Mouse (Mus musculus): ENCODE measurements at regions not wholly inside any gene's neighbourhood (a gene's known extent, or its start where the extent isn't known, plus 50 kb on each side); places are given as distances from the start of the nearest gene placed in this dataset.
"Not testable (repeated sequence)": the region's sequence is repeated elsewhere in the genome, so short reads cannot be mapped to it uniquely, and the experiment has no call there.

GRCm38 (mm10) chr14:114485781-114486180 lies 606.2 kb upstream of the Gpc5 start:
- no peak for DNase-seq (ENCODE audit: low read depth, low spot score)
- Histone ChIP-seq H3K27me3 (ENCODE audit: control insufficient read depth, insufficient read depth, low read length, poor library complexity, severe bottlenecking) (no peaks in the 10 kb centered on the region), H3K36me3 (ENCODE audit: control insufficient read depth, insufficient read depth, low read length, poor library complexity, severe bottlenecking) (no peaks in the 10 kb centered on the region)

GRCm38 (mm10) chr14:114493371-114493770 lies 598.6 kb upstream of the Gpc5 start:
- not testable (repeated sequence) for H3K36me3 ChIP-seq (ENCODE audit: control insufficient read depth, insufficient read depth, low read length, poor library complexity, severe bottlenecking); H3K27me3 ChIP-seq (ENCODE audit: control insufficient read depth, insufficient read depth, low read length, poor library complexity, severe bottlenecking); DNase-seq (ENCODE audit: low read depth, low spot score)

GRCm38 (mm10) chr14:114504976-114505375 lies 587.0 kb upstream of the Gpc5 start:
- Histone ChIP-seq H3K36me3 (ENCODE audit: control insufficient read depth, insufficient read depth, low read length, poor library complexity, severe bottlenecking) (no peaks in the 10 kb centered on the region), H3K27me3 (ENCODE audit: control insufficient read depth, insufficient read depth, low read length, poor library complexity, severe bottlenecking) (no peaks in the 10 kb centered on the region)
- no peak for DNase-seq (ENCODE audit: low read depth, low spot score)

GRCm38 (mm10) chr14:114547910-114548680 lies 543.9 kb upstream of the Gpc5 start:
- DNase-seq (ENCODE audit: low read depth, low spot score) = no peak
- H3K36me3 ChIP-seq (ENCODE audit: control insufficient read depth, insufficient read depth, low read length, poor library complexity, severe bottlenecking) = no peaks in the 10 kb centered on the region
- H3K27me3 ChIP-seq (ENCODE audit: control insufficient read depth, insufficient read depth, low read length, poor library complexity, severe bottlenecking) = no peaks in the 10 kb centered on the region

- no peak for DNase-seq (ENCODE audit: low read depth, low spot score)
- Histone ChIP-seq H3K27me3 (ENCODE audit: control insufficient read depth, insufficient read depth, low read length, poor library complexity, severe bottlenecking) (no peaks in the 10 kb centered on the region), H3K36me3 (ENCODE audit: control insufficient read depth, insufficient read depth, low read length, poor library complexity, severe bottlenecking) (no peaks in the 10 kb centered on the region)
Observed at GRCm38 (mm10) chr14:114549101-114549500, 542.9 kb upstream of the Gpc5 start.

- H3K36me3 ChIP-seq (ENCODE audit: control insufficient read depth, insufficient read depth, low read length, poor library complexity, severe bottlenecking) = no peaks in the 10 kb centered on the region
- no peaks in the 10 kb centered on the region; the same call in 1 of the 2 replicates for H3K27me3 ChIP-seq (ENCODE audit: control insufficient read depth, insufficient read depth, low read length, poor library complexity, severe bottlenecking)
- no peak for DNase-seq (ENCODE audit: low read depth, low spot score)
Observed at GRCm38 (mm10) chr14:114566411-114567030, 525.5 kb upstream of the Gpc5 start.

- no peak for DNase-seq (ENCODE audit: low read depth, low spot score)
- Histone ChIP-seq H3K36me3 (ENCODE audit: control insufficient read depth, insufficient read depth, low read length, poor library complexity, severe bottlenecking) (no peaks in the 10 kb centered on the region), H3K27me3 (ENCODE audit: control insufficient read depth, insufficient read depth, low read length, poor library complexity, severe bottlenecking) (no peaks in the 10 kb centered on the region; the same call in 1 of the 2 replicates)
Observed at GRCm38 (mm10) chr14:114567673-114568309, 524.2 kb upstream of the Gpc5 start.

GRCm38 (mm10) chr14:114587367-114588064 lies 504.5 kb upstream of the Gpc5 start:
- no peaks in the 10 kb centered on the region for H3K36me3 ChIP-seq (ENCODE audit: control insufficient read depth, insufficient read depth, low read length, poor library complexity, severe bottlenecking)
- no peaks in the 10 kb centered on the region for H3K27me3 ChIP-seq (ENCODE audit: control insufficient read depth, insufficient read depth, low read length, poor library complexity, severe bottlenecking)

GRCm38 (mm10) chr14:114609296-114609695 lies 482.7 kb upstream of the Gpc5 start:
- H3K27me3 ChIP-seq (ENCODE audit: control insufficient read depth, insufficient read depth, low read length, poor library complexity, severe bottlenecking) = no peaks in the 10 kb centered on the region
- DNase-seq (ENCODE audit: low read depth, low spot score) = no peak

More at GRCm38 (mm10) chr14:114587367-114588064, 504.5 kb upstream of the Gpc5 start:
- no peak for DNase-seq (ENCODE audit: low read depth, low spot score)

GRCm38 (mm10) chr14:114612400-114612799 lies 479.6 kb upstream of the Gpc5 start:
- DNase-seq (ENCODE audit: low read depth, low spot score) = no peak
- no peaks in the 10 kb centered on the region for H3K36me3 ChIP-seq (ENCODE audit: control insufficient read depth, insufficient read depth, low read length, poor library complexity, severe bottlenecking)
- no peaks in the 10 kb centered on the region for H3K27me3 ChIP-seq (ENCODE audit: control insufficient read depth, insufficient read depth, low read length, poor library complexity, severe bottlenecking)

More at GRCm38 (mm10) chr14:114609296-114609695, 482.7 kb upstream of the Gpc5 start:
- H3K36me3 ChIP-seq (ENCODE audit: control insufficient read depth, insufficient read depth, low read length, poor library complexity, severe bottlenecking) = no peaks in the 10 kb centered on the region

- no peaks in the 10 kb centered on the region for H3K27me3 ChIP-seq (ENCODE audit: control insufficient read depth, insufficient read depth, low read length, poor library complexity, severe bottlenecking)
- no peak for DNase-seq (ENCODE audit: low read depth, low spot score)
- H3K36me3 ChIP-seq (ENCODE audit: control insufficient read depth, insufficient read depth, low read length, poor library complexity, severe bottlenecking) = no peaks in the 10 kb centered on the region
Observed at GRCm38 (mm10) chr14:114656636-114657035, 435.4 kb upstream of the Gpc5 start.

GRCm38 (mm10) chr14:114662028-114662427 lies 430.0 kb upstream of the Gpc5 start:
- Histone ChIP-seq H3K27me3 (ENCODE audit: control insufficient read depth, insufficient read depth, low read length, poor library complexity, severe bottlenecking) (no peaks in the 10 kb centered on the region), H3K36me3 (ENCODE audit: control insufficient read depth, insufficient read depth, low read length, poor library complexity, severe bottlenecking) (no peaks in the 10 kb centered on the region)
- no peak for DNase-seq (ENCODE audit: low read depth, low spot score)

- no peaks in the 10 kb centered on the region for H3K36me3 ChIP-seq (ENCODE audit: control insufficient read depth, insufficient read depth, low read length, poor library complexity, severe bottlenecking)
- DNase-seq (ENCODE audit: low read depth, low spot score) = no peak
- no peaks in the 10 kb centered on the region for H3K27me3 ChIP-seq (ENCODE audit: control insufficient read depth, insufficient read depth, low read length, poor library complexity, severe bottlenecking)
Observed at GRCm38 (mm10) chr14:114685133-114685532, 406.9 kb upstream of the Gpc5 start.

GRCm38 (mm10) chr14:114694930-114695329 lies 397.1 kb upstream of the Gpc5 start:
- Histone ChIP-seq H3K27me3 (ENCODE audit: control insufficient read depth, insufficient read depth, low read length, poor library complexity, severe bottlenecking) (no peaks in the 10 kb centered on the region), H3K36me3 (ENCODE audit: control insufficient read depth, insufficient read depth, low read length, poor library complexity, severe bottlenecking) (no peaks in the 10 kb centered on the region)
- no peak for DNase-seq (ENCODE audit: low read depth, low spot score)

All from splenic B cell, adult 2 months (primary cell).